Mouse (Mus musculus): ENCODE results near the gene Trpt1. TPM values are rescaled to one million over a fixed set of nuclear protein-coding genes. Genes with fewer than 3 reads are reported as not detected.
A peak's percentile ranks its signal among the peaks of the same experiment; 100 is the strongest.

The Trpt1 gene
- total RNA-seq (2021), result 10 to 100 TPM; 17.4 to 19.2 TPM
- long read RNA-seq, experiment 1, partial matches to known transcripts, result 0 of 6 reads
- long read RNA-seq, experiment 1, other reads (novel, unspliced or antisense), result 3 of 6 reads
- long read RNA-seq, experiment 2, partial matches to known transcripts, result 0 of 12 reads
- long read RNA-seq, experiment 2, other reads (novel, unspliced or antisense), result 6 of 12 reads

DNA sequence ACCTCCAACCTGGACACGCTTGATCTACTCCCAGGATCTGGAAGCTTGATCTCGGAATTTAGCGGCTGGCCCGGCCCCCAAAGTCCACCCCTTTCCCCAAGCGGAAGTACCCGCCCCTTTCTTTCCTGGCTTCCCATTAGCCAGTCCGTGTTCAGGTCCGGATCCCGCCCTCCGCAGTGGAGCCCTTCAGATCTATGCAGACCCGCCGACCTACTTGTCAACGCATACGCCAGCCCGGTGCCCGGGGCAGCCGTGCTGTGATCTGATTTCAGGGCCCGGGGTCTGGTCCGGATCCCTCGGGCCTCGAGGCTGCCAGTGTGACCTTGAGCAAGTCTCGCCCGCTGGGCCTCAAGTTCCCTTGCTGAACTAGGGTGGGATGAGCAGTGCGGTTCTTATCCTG lies at the start of gene Trpt1, which contains the start of gene Nudt22:
Gene Trpt1, plus strand, starts transcription at position 126 of the 400 bp plus-strand sequence.
Gene Nudt22, minus strand, starts transcription at position 112 of the 400 bp plus-strand sequence.
- no peak for TF ChIP-seq CTCF (conservative IDR thresholded peaks at IDR 0.05)
- peak; percentile 81 to 91 for DNase-seq (ENCODE audit: low spot score in 2 of 2)
- peak within 1 kb of the TSS; percentile 87 for H3K27ac ChIP-seq
- peak within 1 kb of the TSS; percentile 80 for H3K4me3 ChIP-seq

- no peak overlapping the region for H3K27ac ChIP-seq
- TF ChIP-seq CTCF (conservative IDR thresholded peaks at IDR 0.05), result no peak
- DNase-seq (ENCODE audit: low spot score in 2 of 2), result no peak
- H3K4me3 ChIP-seq, result no peak overlapping the region
Measured at GRCm38 (mm10) chr19:6947742-6948141, 48.2 kb upstream of the Trpt1 start.

DNA sequence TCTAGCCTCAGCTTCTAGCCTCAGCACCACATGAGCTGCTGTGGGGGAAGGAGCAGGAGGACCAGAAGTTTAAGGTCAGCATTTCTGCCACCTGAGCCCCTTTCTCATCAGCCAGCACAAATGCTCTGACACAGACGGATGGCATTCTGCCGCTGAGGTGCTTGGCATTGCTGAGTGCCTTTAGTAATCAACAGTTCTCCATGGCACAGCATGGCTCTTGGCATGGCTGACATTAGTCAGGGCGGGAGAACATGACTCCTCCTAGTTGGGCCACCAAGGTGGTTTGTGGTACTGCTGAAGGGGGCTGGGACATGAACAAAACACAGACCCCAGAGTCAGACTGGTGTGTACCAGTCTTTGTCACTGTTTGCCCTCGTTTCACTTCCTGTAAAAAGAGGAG lies 47.7 kb upstream of the Trpt1 start:
- DNase-seq (ENCODE audit: low spot score in 2 of 2), result no peak
- no peak overlapping the region for H3K27ac ChIP-seq
- no peak overlapping the region for H3K4me3 ChIP-seq
- TF ChIP-seq CTCF (conservative IDR thresholded peaks at IDR 0.05), result no peak

GRCm38 (mm10) chr19:6949532-6949931 lies 46.4 kb upstream of the Trpt1 start:
- H3K4me3 ChIP-seq, result no peak overlapping the region
- no peak for DNase-seq (ENCODE audit: low spot score in 2 of 2)
- TF ChIP-seq CTCF (conservative IDR thresholded peaks at IDR 0.05), result no peak
- H3K27ac ChIP-seq, result no peak overlapping the region

- Histone ChIP-seq H3K27ac (peak overlapping the region; percentile 97; the same call in 1 of the 2 replicates), H3K4me3 (peak overlapping the region; percentile 66)
- no peak for TF ChIP-seq CTCF (conservative IDR thresholded peaks at IDR 0.05)
- DNase-seq (ENCODE audit: low spot score in 2 of 2), result no peak
Measured at GRCm38 (mm10) chr19:6949951-6950350, 46.0 kb upstream of the Trpt1 start.

GRCm38 (mm10) chr19:6950613-6951153 lies 45.2 kb upstream of the Trpt1 start:
- peak; percentile 63 for DNase-seq (ENCODE audit: low spot score in 2 of 2)
- no peak for TF ChIP-seq CTCF (conservative IDR thresholded peaks at IDR 0.05)
- peak overlapping the region; percentile 97 for H3K27ac ChIP-seq
- H3K4me3 ChIP-seq, result peak overlapping the region; percentile 66

DNA sequence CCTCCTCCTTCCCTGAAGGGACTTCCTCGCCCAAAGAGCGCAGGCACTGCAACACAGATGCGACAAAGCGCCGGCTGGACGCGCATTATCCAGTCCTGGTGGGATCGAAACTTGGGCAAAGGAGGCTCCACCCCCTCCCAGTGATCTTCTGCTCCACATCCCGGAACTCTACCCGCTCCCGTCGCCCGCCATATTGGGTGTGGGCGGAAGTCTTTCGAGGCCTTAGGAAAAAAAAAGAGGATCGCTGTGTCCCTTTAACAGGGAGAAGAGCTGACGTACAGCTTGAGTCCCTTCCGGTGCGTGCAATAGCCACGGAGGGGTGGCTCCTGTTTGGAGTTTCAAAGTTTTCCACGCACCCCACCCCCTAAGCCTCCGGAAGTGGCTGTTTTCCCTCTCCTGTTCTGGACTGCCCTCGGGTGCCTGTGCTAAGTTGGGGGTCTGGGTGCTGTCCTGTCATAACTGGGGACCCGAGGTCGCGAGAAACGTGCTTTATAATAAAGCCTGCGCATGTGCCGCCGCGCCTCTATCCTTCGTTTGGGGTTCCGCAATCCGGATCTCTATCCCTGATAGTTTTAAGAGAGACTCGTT lies 44.5 kb upstream of the Trpt1 start:
- TF ChIP-seq CTCF (conservative IDR thresholded peaks at IDR 0.05), result no peak
- DNase-seq (ENCODE audit: low spot score in 2 of 2), result peak; percentile 92 to 97
- H3K4me3 ChIP-seq, result peak overlapping the region; percentile 66
- peak overlapping the region; percentile 97 for H3K27ac ChIP-seq

GRCm38 (mm10) chr19:6951994-6952711 lies 43.8 kb upstream of the Trpt1 start:
- Histone ChIP-seq H3K27ac (peak overlapping the region; percentile 97), H3K4me3 (peak overlapping the region; percentile 66)
- TF ChIP-seq CTCF (conservative IDR thresholded peaks at IDR 0.05), result no peak
- peak; percentile 66 to 77 for DNase-seq (ENCODE audit: low spot score in 2 of 2)

DNA sequence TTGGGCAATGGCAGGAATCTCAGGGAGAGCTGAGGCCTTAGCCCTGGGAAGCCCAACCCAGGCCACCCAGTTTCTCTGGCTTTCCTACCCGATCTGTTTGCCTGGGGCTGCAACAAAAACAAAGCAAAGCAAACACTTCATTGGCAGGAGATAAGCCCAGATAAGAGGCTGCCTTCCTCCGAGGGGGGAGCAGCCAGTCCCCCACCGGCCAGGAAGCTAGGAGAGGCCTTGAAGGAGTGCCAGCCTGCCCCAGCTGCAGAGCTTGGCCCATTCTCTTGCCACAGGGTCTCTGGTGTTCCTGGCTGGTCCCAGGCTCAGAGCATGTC lies 43.3 kb upstream of the Trpt1 start:
- Histone ChIP-seq H3K27ac (peak overlapping the region; percentile 97), H3K4me3 (peak overlapping the region; percentile 66)
- TF ChIP-seq CTCF (conservative IDR thresholded peaks at IDR 0.05), result no peak
- DNase-seq (ENCODE audit: low spot score in 2 of 2), result no peak

DNA sequence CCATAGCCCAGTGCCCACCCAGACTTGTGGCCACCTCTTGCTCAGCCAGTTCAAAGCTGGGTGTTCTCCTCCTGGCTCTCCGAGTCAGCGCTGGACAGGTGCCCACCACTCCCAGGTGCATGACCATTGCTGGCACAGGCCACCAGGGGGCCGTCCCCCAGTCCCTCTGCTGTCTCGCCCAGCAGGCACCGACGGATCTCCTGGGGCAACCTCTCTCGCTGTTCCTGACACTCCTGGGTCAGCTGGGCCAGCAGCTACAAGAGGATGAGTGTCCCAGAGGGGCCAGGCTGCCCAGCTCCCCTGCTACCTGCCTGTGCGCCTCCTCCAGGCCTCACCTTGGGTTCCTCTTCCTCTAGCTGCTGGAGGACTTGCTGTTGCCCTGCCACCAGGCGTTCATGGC lies 41.9 kb upstream of the Trpt1 start:
- no peak for DNase-seq (ENCODE audit: low spot score in 2 of 2)
- H3K4me3 ChIP-seq, result no peak overlapping the region
- peak; percentile 61 for TF ChIP-seq CTCF (conservative IDR thresholded peaks at IDR 0.05)
- 0 out of 2 replicates have a peak overlapping the region, but pooled peaks have one; percentile 2 for H3K27ac ChIP-seq

DNA sequence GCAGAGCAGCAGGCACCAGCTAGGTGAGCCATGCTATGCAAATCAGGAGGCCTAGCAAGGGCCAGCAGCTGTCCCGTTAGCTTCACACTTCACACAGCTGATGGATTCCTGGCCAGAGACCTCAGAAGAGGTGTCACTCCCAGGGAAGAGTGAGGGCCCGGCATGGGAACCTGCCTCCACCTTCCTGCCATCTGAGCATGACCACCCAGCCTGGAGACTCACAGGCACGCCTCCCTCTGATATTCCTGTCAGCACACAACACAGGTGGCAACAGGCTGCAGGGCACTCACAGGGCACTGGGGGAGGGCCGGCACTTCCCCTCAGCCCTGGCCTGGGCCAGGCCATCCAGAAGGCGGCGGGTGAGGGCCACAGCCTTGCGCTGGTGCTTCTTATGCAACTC lies 40.5 kb upstream of the Trpt1 start:
- Histone ChIP-seq H3K4me3 (no peak overlapping the region), H3K27ac (no peak overlapping the region)
- no peak for DNase-seq (ENCODE audit: low spot score in 2 of 2)
- TF ChIP-seq CTCF (conservative IDR thresholded peaks at IDR 0.05), result no peak

- no peak for DNase-seq (ENCODE audit: low spot score in 2 of 2)
- Histone ChIP-seq H3K4me3 (no peak overlapping the region), H3K27ac (no peak overlapping the region)
- TF ChIP-seq CTCF (conservative IDR thresholded peaks at IDR 0.05), result no peak
Measured at GRCm38 (mm10) chr19:6956461-6956860, 39.5 kb upstream of the Trpt1 start.
